Mouse (Mus musculus) MEL (cell line): Measurements from ENCODE around the gene Syk.

Experiments
- CTCF ChIP-seq, 3 experiments: IDR thresholded peaks in 2 of 3; conservative IDR thresholded peaks in 1 of 3; 2 replicates each; pipeline ENCODE4 v1.5.1; 2011 to 2012; ENCODE audit warnings: low read length in 3 of 3, low read depth in 2 of 3, mild to moderate bottlenecking in 2 of 3, improper control_type of control experiment in 1 of 3, inconsistent platforms in 1 of 3, mixed read lengths in 1 of 3, moderate library complexity in 1 of 3; ENCODE audit not compliant: control insufficient read depth in 1 of 3, insufficient read depth in 1 of 3, poor library complexity in 1 of 3, severe bottlenecking in 1 of 3
- ETS1 ChIP-seq: IDR thresholded peaks from 2 replicates; pipeline ENCODE4 v1.6.1; 2012; ENCODE audit warnings: low read depth, mild to moderate bottlenecking, inconsistent platforms, low read length, improper control_type of control experiment, moderate library complexity
- UBTF ChIP-seq: IDR thresholded peaks from 2 replicates; pipeline ENCODE4 v1.6.1; 2012; ENCODE audit warnings: low read depth, mild to moderate bottlenecking, inconsistent platforms, low read length, improper control_type of control experiment, moderate library complexity, borderline replicate concordance; ENCODE audit not compliant: insufficient read depth

GRCm38 (mm10) chr13:52557421-52557820, 25.6 kb upstream of the Syk start:
- TF ChIP-seq ETS1 (no peak), UBTF (no peak), CTCF (IDR thresholded peaks at IDR 0.05 in 2 of 3, conservative IDR thresholded peaks at IDR 0.05 in 1 of 3; ENCODE audit: control insufficient read depth in 1 of 3, insufficient read depth in 1 of 3, low read depth in 2 of 3, low read length in 3 of 3, poor library complexity in 1 of 3, severe bottlenecking in 1 of 3) (no peak)
